Mouse (Mus musculus) testis, postnatal 14 days (tissue): Measurements from ENCODE around the gene Gpr139.

ENCODE experiments used
- DNase-seq: peaks from one replicate; pipeline ENCODE4 v3.0.0; 2021; ENCODE audit warnings: low spot score

The Gpr139 gene

GRCm38 (mm10) chr7:119184341-119185143, at the start of gene Gpr139:
Gpr139 (minus strand) TSS chr7:119184603.
- peak; percentile 9 for DNase-seq

- DNase-seq: no peak
Measured at GRCm38 (mm10) chr7:119230971-119231370, 46.6 kb upstream of the Gpr139 start.

- no peak for DNase-seq
Measured at GRCm38 (mm10) chr7:119222706-119223105, 38.3 kb upstream of the Gpr139 start.

GRCm38 (mm10) chr7:119219121-119219520, 34.7 kb upstream of the Gpr139 start:
- no peak for DNase-seq

DNA sequence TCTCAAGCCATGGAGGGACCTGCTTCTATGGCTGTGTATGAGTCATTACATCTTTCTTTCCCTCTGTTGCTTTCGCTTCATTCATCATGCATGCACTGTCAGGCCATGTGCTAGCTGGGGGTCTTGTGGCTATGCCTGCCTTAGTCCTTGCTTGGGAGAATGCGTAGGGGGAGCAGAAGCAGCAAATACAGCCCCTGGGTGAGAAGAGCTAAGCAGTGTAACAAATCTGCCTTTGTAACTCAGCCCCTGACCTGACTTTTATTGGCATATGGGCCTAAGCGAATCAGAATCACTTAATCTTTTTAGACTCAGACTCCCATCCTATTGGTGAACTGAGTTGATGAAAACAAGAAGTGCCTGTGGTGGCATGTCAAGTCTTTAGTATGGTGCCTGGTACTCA, 22.8 kb upstream of the Gpr139 start:
- DNase-seq: no peak

DNA sequence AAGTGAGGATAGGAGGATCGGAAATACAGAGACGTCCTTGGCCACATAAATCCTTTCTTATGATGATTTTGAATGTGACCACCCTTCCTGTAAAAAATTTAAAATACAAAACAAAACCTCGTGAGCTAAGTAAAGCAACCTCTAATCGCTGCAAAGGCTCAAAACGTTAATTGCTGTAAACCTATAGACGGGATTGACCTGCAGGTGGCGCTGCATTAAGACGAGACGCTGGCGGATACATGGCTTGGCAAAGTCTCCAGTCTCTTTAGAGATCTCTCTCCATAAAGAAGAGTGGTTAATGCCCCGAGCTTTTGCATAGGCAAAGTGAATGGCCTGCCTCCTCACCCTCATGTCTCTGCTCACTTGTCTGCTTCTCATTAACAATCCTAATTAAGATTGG, 2.0 kb upstream of the Gpr139 start:
- DNase-seq: peak; percentile 24

DNA sequence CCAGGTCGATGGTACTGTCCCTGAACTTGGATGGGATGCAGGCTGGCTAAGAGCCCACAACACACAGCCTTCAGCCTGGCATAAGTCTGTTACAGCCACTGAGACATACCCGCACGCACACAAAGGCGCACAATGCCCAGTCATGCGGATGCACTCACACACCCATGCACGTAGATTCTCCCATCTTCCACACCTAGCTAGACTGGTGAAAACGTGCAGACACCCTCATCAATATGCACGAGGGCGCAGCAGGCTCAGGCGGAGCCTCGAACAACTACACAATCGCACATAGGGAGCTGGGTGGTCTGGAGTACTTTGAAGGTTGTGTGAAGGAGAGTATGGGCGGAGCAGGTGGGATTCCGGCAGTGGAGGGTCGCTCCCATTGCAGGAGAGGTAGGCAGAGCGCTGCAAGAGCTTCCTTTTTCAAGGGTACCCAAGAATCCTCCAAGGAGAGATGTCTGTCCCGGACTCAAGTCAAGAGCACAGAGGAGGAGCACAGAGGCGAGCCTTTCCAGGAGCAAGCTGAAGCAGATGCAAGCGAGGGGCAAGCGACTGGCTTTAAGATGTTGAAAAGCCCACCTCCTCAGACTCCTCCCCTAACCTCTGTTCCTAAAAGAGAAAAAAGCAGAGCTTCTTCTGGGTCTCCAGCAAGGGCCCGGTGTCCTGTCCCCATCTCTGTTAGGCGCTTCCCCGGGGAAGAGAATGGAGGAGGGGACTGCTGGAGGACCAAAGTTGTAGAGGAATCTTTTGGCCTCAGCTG, 958 bp upstream of the Gpr139 start:
- no peak for DNase-seq

DNA sequence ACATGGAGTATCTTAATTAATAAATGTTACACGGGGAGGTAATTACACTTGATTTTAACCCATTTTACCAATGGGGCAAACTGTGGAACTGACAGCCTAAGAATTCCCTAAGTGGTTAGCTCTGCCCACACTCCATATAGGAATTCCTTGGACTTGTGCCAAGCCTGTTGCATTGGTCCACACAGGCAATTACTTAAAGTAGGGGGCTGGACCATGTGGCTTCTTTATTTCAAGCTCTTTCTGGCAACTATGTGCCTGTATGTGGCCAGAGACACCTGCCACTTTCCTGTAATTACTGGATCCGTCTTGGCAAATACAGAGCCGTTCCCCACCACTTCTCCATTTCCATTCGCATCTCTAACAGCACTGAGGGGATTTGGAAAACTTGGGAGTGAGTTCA, 3.4 kb downstream of the Gpr139 start:
- DNase-seq: no peak

DNA sequence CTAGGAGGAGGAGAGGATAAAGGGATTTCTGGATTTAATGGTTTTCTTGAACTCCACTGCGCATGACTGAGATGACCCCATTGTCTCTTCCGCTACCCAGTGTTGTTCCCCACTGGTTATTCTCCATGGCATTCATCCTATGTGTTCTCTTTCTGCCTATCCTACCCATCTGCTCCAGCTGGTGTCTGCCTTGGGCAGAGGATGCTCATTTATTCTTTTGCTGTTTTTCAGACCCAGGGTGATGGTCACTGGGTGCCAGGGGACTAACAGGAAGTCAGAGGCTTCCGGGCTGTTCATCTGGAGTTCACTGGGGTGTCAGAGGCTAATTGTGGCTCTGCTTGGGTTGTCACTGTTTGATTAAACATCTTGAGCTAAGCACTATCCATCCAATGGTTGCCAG, 24.4 kb downstream of the Gpr139 start:
- no peak for DNase-seq

DNA sequence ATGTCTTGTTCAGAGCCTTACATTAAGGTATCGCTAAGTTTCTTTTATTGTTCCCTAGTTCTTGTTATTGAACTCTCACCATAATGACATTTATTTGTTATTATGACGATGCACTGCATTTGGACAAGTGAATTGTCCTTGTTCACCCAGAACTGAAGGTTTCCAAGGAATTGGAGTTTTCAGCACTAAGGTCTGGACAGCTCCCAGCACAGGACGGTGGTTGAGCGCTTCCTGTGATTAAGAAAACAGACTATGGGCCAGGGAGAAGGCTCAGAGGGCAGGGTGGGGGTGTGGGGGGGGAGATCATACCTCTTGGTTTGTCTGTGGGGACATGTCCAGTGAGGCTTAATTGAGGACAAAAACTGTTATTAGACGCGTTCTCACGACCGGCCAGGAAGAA, 72.6 kb downstream of the Gpr139 start:
- peak; percentile 7 for DNase-seq

DNA sequence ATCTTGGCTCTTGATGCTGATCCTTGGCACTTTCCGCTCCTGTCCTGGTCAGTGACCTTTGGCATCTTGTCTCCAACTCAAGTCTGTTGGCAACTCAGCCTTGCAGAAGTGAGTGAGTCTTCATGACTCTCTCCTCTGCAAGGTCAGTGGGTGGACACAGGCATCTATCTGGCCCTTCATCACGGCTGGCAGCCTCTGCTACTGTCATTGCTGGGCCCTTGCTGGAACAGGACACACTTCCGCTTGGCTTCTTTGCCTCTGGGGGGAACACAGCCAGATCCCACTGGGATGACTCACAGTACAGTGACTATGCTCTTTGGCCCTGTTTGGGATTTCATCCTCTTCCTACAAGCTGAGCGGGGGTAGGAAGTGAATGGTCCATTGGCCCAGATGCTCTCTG, 78.5 kb downstream of the Gpr139 start:
- no peak for DNase-seq

GRCm38 (mm10) chr7:119096583-119096982, 87.8 kb downstream of the Gpr139 start:
- no peak for DNase-seq
